Mouse (Mus musculus) left cerebral cortex, postnatal 36 days (tissue): ENCODE measurements around the gene Dclk3. TPM values are rescaled to one million over a fixed set of nuclear protein-coding genes. Genes with fewer than 3 reads are reported as not detected.

ENCODE experiments used
- DNase-seq, 2 experiments: peaks; one replicate each; pipeline ENCODE4 v3.0.0; 2021 to 2022; ENCODE audit warnings: low spot score in 2 of 2, mixed read lengths in 1 of 2
- intact Hi-C: fragments of 180-260 bp; cut with DNase I; formaldehyde crosslinking; loops from one replicate; pipeline ENCODE4 v1.15.1; 2025
- total RNA-seq, 2 experiments: library from RNA; stranded (reverse); gene quantifications; 2 replicates each; pipeline ENCODE4 v1.2.3; 2021

Gene Dclk3
- 10 to 100 TPM; 53.8 to 57.3 TPM for total RNA-seq

- DNase-seq: peak; percentile 31 to 50
- intact Hi-C loops: loop anchor here (5.0 kb wide), 1 partner anchor 57 kb away; no protein-coding TSS in a partner anchor
Observed at GRCm38 (mm10) chr9:111438904-111439835, at the start of gene Dclk3. TSS of gene Dclk3 (plus strand) at chr9:111439081.

GRCm38 (mm10) chr9:111390016-111390415 is 48.9 kb upstream of the Dclk3 start:
- DNase-seq: no peak
- intact Hi-C loops: no loop called here

GRCm38 (mm10) chr9:111391036-111391435 is 47.8 kb upstream of the Dclk3 start:
- intact Hi-C loops: no loop called here
- no peak for DNase-seq

GRCm38 (mm10) chr9:111391926-111392442 is 46.9 kb upstream of the Dclk3 start:
- intact Hi-C loops: no loop called here
- no peak for DNase-seq

- intact Hi-C loops: no loop called here
Observed at GRCm38 (mm10) chr9:111395265-111395664, 43.6 kb upstream of the Dclk3 start.

GRCm38 (mm10) chr9:111398059-111398458 is 40.8 kb upstream of the Dclk3 start:
- no peak for DNase-seq
- intact Hi-C loops: no loop called here

More at GRCm38 (mm10) chr9:111395265-111395664, 43.6 kb upstream of the Dclk3 start:
- DNase-seq: no peak

GRCm38 (mm10) chr9:111400089-111400488 is 38.8 kb upstream of the Dclk3 start:
- no peak for DNase-seq
- intact Hi-C loops: loop anchor here (5.0 kb wide), 1 partner anchor 42 kb away; no protein-coding TSS in a partner anchor

- no peak for DNase-seq
- intact Hi-C loops: loop anchor here (5.0 kb wide), 1 partner anchor 39 kb away; no protein-coding TSS in a partner anchor
Observed at GRCm38 (mm10) chr9:111403159-111403558, 35.7 kb upstream of the Dclk3 start.

GRCm38 (mm10) chr9:111404346-111405079 is 34.4 kb upstream of the Dclk3 start:
- no peak for DNase-seq

GRCm38 (mm10) chr9:111405080-111405428 is 33.8 kb upstream of the Dclk3 start:
- no peak for DNase-seq
- intact Hi-C loops: no loop called here

More at GRCm38 (mm10) chr9:111404346-111405079, 34.4 kb upstream of the Dclk3 start:
- intact Hi-C loops: loop anchor here (5.0 kb wide), 1 partner anchor 38 kb away; no protein-coding TSS in a partner anchor

- DNase-seq: peak; percentile 31 to 36
- intact Hi-C loops: no loop called here
Observed at GRCm38 (mm10) chr9:111408012-111408411, 30.9 kb upstream of the Dclk3 start.

GRCm38 (mm10) chr9:111408427-111408826 is 30.5 kb upstream of the Dclk3 start:
- intact Hi-C loops: no loop called here

GRCm38 (mm10) chr9:111412471-111413160 is 26.3 kb upstream of the Dclk3 start:
- intact Hi-C loops: no loop called here
- peak; percentile 63 to 74 for DNase-seq

More at GRCm38 (mm10) chr9:111408427-111408826, 30.5 kb upstream of the Dclk3 start:
- DNase-seq: peak in 1 of 2 experiments; percentile 50

GRCm38 (mm10) chr9:111421862-111422261 is 17.0 kb upstream of the Dclk3 start:
- DNase-seq: no peak
- intact Hi-C loops: loop anchor here (5.0 to 10.0 kb wide), 2 partner anchors 40 to 53 kb away; no protein-coding TSS in a partner anchor

GRCm38 (mm10) chr9:111422567-111422966 is 16.3 kb upstream of the Dclk3 start:
- intact Hi-C loops: loop anchor here (5.0 to 10.0 kb wide), 2 partner anchors 40 to 52 kb away; no protein-coding TSS in a partner anchor
- no peak for DNase-seq

- DNase-seq: no peak
- intact Hi-C loops: loop anchor here (10.0 kb wide), 1 partner anchor 50 kb away; no protein-coding TSS in a partner anchor
Observed at GRCm38 (mm10) chr9:111425113-111425512, 13.8 kb upstream of the Dclk3 start.

GRCm38 (mm10) chr9:111425952-111426351 is 12.9 kb upstream of the Dclk3 start:
- intact Hi-C loops: loop anchor here (10.0 kb wide), 1 partner anchor 49 kb away; no protein-coding TSS in a partner anchor
- DNase-seq: no peak

- no peak for DNase-seq
- intact Hi-C loops: loop anchor here (10.0 kb wide), 1 partner anchor 47 kb away; no protein-coding TSS in a partner anchor
Observed at GRCm38 (mm10) chr9:111427891-111428555, 10.9 kb upstream of the Dclk3 start.
